Mouse (Mus musculus): ENCODE measurements around the gene Atxn1.

Atxn1 gene

DNA sequence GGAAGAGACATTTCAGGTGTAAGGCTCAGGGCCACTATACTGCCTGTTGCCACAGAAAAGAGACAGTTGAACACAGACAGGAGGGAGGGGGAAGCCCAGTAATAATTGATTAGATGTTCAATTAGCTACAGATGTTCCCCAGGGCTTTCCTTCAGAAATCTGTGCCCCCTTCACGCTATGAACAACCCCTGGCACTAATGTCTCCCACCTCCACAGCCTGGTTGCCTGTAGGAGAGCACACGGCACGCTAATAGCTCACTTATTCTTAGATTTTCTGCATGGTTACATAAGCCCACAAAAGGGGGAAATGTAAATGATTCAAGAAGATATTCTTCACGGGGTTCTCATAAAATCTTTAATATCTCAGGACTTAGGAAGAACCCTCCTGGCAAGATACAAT is 355.3 kb downstream of the Atxn1 start:
- DNase-seq = no peak

DNA sequence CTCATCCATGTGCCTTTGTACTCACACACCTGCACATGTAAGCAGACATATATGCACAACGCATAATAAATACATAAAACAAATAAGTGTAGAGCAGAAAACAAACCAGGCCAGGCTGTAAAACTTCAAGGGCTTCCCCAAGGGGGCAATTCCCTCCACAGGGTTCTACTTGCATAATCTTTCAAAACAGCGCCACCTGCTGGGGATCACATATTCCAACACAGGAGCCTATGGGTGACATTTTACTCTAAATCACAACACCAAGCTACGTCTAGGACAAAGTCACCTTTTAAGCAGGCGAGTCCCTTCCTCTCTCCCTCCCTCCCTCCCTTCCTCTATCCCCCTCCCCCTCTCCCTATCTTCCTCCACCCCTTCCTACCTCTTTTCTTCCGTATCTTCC is 356.2 kb downstream of the Atxn1 start:
- no peak for DNase-seq

DNA sequence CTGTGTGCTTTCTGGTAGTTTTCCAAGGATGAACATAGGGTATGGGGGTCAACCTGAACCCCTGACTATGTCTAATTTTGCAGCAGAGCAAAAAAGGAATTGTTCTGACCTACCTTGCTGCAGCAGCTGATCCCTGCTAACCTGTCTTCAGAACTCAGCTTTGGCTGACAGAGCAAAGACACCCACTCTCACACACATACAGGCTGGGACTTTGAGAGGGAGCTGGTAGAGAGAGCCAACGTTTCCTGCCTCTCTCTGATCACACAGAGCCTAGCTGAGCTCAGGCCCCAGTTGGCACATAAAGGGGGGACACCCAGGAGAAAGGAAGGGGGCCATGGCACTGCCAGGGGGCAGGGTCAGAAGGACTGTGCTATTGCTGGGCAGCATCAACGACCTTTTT is 356.9 kb downstream of the Atxn1 start:
- DNase-seq = no peak

DNA sequence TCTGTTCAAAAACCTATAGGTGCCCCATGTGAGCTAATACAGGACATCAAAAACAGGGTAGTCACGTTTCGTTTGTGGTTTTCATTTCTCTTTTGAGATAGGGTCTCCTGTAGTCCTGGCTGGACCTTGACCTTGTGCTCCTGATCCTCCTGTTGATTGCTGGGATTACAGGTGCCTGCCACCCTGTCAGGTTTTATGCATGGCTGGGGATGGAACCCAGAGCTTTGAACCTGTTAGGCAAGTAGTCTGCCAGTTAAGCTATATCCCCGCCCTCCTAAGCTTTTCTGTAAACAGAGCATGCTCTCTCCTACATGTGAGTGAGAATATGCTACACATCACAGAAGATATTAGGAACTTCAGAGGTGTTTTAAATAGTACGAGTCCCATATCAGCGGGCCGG is 361.2 kb downstream of the Atxn1 start:
- no peak for DNase-seq

DNA sequence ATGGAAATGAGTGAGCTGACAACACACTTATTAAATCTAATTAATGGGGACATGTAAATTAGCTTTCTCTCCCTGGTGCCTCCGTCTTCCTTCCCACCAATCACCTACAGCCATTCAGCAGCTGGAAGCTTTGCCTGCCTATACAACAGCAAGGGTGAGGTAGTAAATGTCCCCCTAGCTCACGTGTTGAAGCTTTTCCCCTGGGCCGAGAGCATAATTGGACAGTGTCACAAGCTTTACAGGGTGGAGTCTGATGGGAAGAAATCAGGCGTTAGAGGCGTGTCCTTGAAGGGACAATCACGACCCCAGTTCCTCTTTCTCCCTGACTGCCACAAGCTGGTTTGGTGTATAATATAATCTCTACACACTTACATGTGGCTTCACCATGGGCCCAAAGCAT is 364.4 kb downstream of the Atxn1 start:
- no peak for DNase-seq

DNA sequence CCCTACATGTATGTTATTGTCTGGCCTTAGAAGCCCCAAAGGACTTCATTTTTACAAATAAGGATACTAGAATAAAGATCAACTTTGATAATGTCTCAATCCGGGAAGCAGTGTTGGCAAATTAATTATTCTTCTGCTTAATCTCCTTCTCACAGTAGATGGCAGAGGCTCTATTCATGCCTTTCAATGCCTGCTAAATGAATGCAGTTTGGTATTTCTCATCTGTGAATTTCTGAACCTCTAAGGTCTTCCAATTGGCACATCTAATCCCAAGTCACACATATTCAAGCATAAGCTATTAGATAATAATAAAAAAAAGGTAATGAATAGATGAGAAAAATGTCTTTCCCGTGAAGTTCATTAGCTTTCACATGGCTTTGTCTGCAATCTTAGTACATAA is 365.0 kb downstream of the Atxn1 start:
- no peak for DNase-seq

DNA sequence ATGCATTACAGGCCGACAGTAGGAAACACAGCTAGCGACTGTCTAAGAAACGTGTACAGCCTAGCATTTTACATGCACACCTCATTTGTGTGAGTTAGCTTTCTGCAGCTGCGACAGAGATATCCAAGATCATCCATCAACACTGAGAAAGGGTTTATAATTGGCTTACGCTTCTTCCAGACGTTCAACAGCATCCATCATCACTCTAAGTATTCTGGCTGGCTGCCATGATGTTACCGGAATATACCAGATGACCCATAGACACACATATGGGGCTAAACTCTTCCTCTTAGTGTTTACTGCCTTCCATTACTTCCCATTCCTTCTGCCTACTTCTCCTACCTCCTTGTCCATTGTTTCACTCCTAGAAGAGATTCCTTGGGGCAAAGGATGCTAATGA is 369.4 kb downstream of the Atxn1 start:
- DNase-seq = no peak

DNA sequence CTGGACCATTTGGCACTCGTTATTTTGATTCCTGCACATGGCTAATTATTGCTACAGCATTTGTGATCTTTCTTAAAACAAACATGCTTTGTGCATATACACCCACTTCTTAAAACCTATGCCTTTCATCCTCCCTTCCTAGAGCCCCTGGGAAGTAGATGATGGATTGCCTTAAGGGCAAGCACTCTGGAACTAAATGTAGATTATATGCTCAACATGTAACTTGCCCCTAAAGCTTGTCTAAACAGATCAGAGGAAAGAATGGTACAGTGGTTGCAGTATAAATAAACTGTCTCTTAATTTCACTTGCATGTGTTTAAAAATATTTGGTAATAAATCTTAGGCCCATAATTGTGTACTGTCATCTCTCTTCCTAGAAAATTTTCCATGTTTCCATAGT is 370.9 kb downstream of the Atxn1 start:
- DNase-seq = no peak

DNA sequence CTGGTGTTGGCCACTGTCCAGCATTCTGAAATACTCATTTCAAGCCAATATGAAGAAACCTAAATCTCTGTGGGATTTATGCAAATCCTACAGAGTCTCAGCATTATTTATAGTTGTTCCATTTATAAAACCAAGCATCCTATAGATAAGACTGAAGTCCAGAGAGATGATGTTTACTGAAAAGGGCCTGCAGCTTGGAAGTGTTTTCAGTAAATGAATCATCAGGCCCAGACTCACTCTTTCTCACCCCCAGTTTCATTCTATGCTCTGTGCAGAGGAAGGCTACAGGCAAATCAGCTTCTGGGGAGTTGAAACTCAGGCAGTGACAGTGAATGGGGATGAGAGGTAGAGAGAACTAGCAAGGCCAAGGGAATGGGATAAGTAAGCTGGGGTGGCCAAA is 373.9 kb downstream of the Atxn1 start:
- no peak for DNase-seq

DNA sequence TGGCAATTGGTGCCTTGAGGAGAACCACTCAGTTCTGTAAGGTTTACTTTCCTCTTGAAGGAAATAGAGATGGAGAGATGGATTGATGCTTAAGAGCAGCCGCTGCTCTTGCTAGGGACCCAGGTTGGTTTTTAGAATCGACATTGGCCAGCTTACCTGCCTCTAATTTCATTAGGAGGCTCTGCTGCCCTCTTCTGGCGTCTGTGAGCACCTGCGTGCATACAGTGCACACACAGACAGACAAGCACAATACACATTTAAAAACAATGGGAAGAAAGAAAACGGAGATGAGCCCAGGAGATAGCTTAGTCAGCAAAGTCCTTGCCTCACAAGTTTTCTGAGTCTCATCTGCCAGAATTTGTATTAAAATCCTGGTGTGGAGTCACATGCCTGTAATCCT is 381.7 kb downstream of the Atxn1 start:
- DNase-seq = no peak

DNA sequence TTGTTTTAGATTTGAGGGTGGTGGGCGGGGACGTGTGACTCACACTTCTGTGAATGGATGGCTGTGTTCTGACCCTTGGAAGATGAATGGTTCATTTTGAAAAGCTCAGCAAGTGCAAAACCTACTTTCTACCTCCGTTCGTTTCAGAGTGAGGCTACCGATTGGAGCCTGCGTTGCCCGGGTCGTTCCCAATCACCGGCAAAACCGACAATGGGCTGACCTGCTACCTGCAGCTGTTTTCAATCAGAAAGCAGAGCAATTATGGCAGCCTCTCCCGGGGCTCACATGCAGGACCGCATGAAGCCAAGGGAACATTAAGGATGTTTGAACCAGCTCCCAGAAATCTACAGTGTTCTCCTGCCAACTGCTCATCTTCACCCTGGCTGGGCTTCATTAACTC is 382.5 kb downstream of the Atxn1 start:
- no peak for DNase-seq

DNA sequence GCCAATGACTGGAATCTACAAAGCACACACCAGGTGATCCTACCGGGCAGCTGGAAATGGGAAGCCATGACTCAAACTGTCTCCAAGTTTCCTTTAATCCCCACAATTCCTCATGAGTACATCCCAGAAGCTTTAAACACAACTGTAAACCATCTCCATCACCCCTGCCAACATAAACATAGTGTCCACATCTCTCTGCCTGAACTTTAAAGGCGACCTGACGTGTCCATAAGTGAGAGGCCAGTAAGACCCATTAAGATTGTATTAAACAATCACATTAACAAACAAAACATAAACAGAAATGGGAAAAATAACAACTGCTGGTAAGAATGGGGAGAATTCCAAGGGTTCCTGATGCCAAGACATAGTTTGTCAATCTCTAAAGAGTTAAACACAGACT is 385.1 kb downstream of the Atxn1 start:
- no peak for DNase-seq

DNA sequence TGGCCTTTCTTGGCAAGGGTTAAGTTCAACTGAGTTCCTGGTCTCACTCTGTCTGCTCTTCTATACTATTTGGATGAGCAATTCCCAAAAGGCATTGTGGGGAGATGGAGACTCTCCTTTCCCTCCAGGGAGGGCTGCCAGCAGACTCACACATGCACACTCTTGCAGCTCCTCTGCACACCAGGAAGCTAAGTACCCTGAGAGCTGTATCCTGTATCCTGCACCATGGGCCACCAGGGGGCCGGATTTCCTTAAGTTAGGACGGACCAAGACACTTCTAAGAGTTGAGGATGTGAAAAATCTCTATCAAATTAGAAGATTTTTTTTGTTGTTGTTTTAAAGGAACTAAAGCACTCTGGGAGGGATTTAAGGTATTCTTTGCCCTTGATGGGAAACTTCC is 387.0 kb downstream of the Atxn1 start:
- DNase-seq = no peak

DNA sequence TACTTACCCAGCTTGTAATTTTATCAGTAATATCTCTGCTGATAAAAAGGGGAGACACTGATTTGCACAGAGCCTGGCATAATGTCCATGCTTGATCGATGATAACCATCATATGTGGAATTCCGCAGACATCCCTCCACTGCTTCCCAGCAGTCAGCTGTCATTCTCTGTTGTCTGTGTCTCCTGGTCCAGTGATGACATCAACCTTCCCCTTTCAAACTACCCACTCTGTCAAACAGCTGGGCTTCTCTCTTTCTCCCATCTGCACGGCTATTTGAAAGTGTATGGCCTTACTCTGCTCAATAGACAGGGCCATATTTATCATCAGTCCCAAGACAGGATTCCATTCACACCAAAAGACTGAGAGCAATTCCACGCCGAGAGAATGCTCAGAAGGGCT is 387.4 kb downstream of the Atxn1 start:
- no peak for DNase-seq

DNA sequence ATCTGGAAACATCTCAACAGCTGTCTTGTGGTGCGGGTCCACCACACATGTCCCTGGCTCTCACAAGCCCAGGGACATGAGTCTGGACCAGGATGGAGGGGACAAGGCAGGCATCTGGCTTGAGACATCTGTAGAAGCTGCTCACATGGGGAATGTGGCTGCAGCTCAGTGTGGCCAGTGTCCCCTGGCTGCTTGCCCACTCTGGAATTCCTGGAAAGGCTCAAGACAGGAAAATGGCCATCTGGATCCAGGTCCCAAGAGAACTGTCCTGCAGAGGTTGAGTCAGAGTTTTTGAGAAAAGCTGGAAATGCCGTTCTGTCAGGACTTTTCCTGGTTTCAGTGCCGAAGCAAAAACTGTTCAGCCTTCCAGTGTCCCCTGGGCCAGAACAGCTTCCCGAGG is 388.6 kb downstream of the Atxn1 start:
- no peak for DNase-seq

DNA sequence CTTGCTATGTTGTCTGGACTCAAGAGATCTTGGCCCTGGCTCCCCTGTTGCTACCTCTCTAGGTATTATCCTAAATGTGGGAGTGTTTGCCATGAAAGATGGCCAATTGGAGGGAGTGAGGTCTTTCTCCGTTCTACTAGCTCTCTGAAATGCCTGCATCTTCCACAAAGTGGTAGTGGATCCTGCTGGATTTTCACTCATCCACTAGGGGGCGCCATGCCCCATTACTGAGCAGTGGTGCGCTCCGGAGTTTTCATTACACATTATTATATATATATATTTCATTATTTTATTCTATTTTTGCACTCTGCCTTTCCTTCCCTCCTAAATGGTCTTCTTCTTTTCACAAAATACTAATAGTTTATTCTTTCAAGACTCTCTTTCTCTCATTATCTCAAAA is 392.0 kb downstream of the Atxn1 start:
- no peak for DNase-seq

DNA sequence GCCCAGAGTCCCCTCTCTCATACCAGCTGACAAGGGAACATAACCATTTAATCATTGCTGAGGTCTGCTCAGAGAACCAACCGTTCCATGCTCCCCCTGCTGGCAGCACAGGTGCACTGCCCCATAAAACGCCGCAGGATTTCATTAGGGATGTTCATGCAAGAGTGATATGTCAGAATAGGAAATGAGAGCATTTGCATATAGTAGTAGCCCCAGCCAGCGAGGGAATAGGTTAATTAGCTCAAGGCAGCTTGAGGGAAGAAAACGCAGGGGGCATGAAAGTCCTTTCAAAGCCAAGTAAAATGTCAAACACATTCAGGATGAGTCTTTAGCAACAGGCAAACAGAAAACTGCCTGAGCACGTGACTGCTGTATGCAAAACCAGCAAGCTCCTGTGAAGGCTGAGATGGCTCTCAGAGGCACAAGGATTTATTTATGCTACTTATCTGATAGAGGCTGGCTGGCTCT is 393.0 kb downstream of the Atxn1 start:
- DNase-seq = peak; percentile 77

DNA sequence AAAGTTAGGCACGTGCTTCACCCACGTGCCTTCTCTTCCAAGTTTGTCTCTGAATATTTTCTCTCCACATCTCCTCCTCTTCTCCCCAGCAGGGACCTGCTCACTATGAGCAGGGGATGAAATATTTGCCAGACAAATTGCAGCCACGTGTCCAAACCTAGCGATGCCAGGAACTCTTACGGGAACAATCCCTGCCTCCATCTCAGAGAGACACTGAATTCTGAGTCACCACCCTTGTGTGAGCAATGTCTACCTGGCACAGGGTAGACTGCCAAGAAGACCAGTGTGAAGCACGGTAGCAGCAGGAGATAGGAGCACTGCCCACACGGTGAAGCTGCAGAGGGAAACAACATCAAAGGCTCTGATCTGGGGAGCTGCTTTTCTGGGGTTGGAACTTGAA is 394.9 kb downstream of the Atxn1 start:
- peak; percentile 40 for DNase-seq

DNA sequence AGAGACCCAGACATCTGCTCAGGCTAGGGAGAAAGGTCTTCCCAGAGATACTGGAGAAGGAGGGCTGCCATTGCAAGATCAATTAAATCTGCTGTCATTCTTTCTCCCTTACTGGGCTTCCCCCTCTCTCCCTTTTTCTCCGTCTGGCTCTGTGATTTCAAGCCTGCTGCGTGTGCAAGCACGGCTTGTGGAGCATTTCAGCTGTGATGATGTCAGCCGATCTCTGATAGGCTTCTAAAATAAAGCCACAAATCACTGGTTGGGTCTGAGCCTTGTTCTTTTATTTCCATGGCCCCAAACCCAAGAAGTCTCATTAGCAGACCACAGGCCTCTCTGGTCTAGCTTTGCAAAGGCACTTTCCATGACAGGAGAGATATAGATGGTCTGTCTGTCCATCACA is 399.9 kb downstream of the Atxn1 start:
- no peak for DNase-seq

DNA sequence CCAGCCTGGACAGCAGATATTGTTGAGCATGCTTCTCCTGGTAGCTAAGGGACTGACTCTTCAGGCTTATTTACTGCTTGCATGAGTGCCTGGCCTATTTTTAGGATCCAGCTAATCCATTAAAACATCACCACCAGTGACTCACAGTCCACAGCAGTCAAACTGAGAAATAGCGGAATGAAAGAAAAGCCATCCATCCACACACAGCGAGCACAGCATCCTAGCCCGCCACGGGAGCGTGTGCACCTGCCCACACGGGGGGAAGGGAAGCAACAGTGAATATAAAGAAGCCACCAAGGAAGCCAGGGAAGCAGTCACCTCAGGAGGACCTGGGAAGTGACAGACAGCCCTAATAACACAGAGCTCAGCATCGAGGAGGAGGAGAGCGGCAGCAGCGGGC is 402.8 kb downstream of the Atxn1 start:
- DNase-seq = no peak

DNA sequence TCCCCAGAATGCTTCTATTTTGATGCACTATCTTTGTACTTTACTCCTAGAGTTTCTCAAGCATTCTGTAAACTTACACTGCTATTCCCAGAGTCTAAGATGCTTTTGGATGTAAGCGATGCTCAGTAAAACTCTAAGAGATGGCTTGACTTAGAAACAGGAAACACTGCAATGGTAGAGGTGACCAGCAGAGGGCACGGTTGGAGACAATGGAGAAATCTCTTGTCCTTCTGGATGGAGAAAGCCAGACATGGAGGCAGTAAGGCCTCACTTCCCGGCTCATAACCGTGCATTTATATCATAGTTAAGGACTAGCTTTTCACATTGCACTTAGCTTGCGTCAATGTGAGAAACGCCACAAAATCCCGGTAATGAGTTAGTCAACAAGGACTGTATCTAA is 404.3 kb downstream of the Atxn1 start:
- DNase-seq = no peak

DNA sequence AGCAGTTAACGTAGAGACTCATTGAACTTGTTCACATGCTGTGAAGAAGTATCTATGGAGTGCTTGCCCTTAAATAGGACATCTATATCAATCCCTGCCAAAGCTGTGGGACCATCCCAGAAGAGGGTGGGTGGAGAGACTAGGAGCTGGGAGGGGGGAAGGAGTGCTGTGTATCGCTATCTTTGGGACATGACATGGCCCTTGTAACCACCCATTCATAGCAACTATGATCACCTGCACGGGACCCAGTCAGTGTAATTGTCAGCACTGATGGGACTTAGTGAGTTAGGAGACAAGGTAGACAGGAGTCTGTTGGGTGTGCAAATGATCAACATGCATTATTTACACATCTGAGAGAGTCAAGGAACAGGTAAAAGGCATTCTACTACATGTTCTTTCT is 405.6 kb downstream of the Atxn1 start:
- no peak for DNase-seq

DNA sequence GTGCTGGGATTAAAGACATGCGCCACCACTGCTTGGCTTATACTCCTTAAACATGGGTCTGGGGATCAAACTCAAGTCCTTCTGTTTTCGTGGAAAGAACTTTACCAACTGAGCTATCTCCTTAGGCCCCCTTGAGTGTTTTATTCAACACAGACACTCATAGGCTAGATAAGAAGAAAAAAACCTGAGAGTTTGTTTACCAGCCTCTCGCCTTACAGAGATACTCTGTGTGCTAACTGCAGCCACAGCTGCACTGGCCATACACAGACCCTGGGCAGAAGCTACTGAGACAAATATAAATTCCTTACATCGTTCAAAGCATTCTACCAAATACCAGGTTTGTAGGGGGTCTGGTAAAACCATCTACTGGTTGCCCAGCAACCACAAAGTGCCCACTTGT is 406.4 kb downstream of the Atxn1 start:
- no peak for DNase-seq

DNA sequence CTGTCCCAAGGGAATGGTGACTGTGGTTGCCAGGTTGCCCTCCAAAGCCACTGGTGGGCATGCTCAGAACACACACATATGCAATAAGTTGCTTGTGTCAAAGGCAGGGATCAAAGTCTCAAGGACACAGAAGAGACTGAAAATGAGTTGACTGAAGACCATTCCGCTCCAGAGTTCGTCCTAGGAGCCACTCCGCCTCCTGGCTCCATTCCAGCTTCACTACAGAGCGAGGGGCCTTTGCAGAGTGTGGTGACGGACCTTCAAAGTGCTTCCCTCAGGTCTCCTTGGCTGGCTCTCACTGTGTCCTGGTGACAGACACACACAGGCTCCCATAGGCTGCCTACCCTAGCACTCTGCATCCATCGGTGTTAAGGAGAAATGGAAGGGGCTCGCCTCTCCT is 411.1 kb downstream of the Atxn1 start:
- no peak for DNase-seq

DNA sequence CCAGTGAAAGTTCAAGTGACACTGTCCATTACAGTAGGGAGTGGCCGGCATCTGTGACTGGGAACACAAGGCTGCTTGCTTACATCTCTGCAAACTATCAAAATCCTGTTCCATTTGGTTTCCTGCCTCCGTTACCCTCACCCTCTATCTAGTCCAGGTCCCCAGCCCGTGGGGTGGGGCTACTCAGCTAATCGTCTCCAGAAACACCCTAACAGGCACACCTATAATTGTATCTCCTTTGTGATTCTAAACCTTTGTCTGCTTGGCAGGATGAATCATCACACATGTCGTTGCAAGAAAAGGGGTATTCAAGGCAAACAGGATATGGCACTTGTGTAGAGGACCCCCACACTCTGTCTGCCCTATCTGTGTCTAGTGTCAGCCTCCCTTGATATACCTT is 417.3 kb downstream of the Atxn1 start:
- DNase-seq = no peak

DNA sequence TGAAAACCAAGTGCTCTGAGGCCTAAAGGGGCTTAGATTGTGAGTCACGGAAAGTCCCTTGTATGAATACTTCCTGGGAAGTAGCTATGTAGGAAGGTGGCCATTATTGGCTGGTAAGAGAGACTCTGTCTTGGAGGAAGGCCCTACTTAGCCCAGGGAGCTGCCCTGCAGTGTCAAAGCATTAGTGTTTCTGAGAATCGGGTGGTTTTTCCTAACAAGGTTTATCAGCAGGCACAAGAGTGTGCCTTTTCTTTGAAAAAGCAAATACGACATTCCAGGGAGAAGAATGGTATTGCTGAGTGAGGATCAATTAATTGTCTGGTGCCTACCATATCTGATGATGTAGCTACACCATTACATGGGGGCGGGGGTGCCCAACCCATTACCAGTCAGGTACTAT is 417.9 kb downstream of the Atxn1 start:
- DNase-seq = no peak
